Mouse (Mus musculus) lung, adult 2 months (tissue): ENCODE results near the gene Magi2. TPM values are rescaled to one million over a fixed set of nuclear protein-coding genes. Genes with fewer than 3 reads are reported as not detected.

ENCODE experiments used
- DNase-seq: peaks from one replicate; pipeline ENCODE4 v3.0.0; 2022
- H3K4me1 ChIP-seq: fragments of 200-500 bp; 2 replicates; pipeline ENCODE4 v1.6.1; 2011; ENCODE audit warnings: low read length; ENCODE audit not compliant: control insufficient read depth, insufficient read depth
- H3K4me3 ChIP-seq: fragments of 200-500 bp; replicated peaks from 2 replicates; pipeline ENCODE3; 2011; ENCODE audit warnings: low read depth, mild to moderate bottlenecking, control low read depth, low read length; ENCODE audit errors: extremely low read depth
- CTCF ChIP-seq: fragments of 200-500 bp; IDR thresholded peaks from 2 replicates; pipeline ENCODE4 v1.5.1; 2011; ENCODE audit warnings: mild to moderate bottlenecking, low read length, control low read depth; ENCODE audit not compliant: insufficient read depth
- POLR2A ChIP-seq: fragments of 200-500 bp; IDR thresholded peaks from 2 replicates; pipeline ENCODE4 v1.6.1; 2011; ENCODE audit warnings: low read depth, mild to moderate bottlenecking, control low read depth, low read length, borderline replicate concordance; ENCODE audit errors: extremely low read depth
- WGBS: fragments of 180-500 bp; shearing (Covaris S2); methylation state at CpG from one replicate; pipeline ENCODE4 v1.1.7; 2018; 5-methylcytosine and 5-hydroxymethylcytosine counted together
- polyA plus RNA-seq: library from polyadenylated mRNA; depleted of rRNA; stranded (reverse); fragments of >200 nt; gene quantifications from 2 replicates; pipeline ENCODE4 v1.2.3, GENCODE M21; 2012; rRNA removed

Gene Magi2
- polyA plus RNA-seq, result 2.7 and 3.1 TPM in 2 replicates

DNA sequence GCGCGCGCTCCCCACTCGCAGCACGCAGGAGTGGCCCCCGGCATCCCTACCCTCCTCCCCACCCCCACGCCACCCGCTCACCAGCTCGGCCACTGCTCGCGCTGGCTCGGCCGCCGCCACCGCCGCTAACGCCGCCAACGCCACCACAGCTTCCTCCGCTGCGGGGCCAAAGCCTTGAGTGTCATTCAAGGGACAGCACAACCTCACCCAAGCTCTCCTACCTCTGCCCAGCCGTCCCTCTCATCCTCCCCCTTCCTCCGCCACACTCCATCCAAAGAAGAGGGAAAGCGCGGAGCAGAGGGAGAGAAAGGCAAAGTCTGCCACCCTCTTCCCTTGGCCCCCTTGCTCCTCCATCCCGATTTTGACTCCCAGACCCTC, at the start of gene Magi2:
Magi2 (plus strand) TSS at position 171 of the 378 bp plus-strand sequence.
- DNase-seq, result peak; percentile 5
- 3% methylated on average over 23 of the region's 26 CpGs for WGBS
- TF ChIP-seq POLR2A (no peak), CTCF (no peak)

DNA sequence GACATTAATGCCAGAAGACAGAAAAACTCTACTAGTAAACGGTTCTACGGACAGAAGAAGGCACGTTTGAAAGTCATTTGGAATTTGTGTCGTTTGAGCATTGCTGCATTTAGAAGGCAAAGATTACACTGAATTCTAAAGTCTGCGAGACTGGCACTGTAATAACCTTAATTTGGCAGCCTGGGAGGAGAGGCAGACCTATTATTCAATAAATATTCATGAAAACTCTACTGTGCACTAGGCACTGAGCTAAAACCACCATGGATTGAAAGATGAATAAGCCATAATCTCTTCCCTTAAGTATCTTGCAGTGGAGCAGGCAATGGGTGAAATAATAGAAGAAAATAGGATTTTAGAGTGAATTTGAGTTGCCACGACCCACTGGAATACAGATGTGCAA, 48.2 kb upstream of the Magi2 start:
- TF ChIP-seq CTCF (no peak), POLR2A (no peak)
- Histone ChIP-seq H3K4me1 (no peaks in the 10 kb centered on the region), H3K4me3 (no peak overlapping the region)
- 69% methylated on average over 6 of the region's 6 CpGs for WGBS
- DNase-seq, result no peak

More for the DNA sequence above, at the start of gene Magi2:
- H3K4me1 ChIP-seq, result no peaks in the 10 kb centered on the region
- peak within 1 kb of the TSS; percentile 67 for H3K4me3 ChIP-seq

DNA sequence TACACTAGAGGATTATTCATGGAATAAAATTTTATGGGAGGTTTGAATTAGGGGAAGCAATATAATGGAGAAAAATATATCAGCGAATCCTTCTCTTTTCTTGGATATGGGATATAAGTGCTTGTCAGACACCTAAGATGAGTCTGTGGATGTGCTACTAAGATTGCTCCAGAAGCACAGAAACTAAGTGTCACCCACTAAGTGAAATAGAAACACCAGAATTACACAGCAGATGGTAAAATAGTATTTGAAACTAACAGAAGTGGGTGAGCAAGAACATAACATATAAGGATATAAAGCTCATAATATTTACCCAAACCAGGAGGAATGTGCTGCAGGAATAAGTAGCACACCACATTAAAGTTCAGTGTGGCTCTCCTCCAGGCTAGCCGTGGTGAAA, 40.7 kb upstream of the Magi2 start:
- TF ChIP-seq POLR2A (no peak), CTCF (no peak)
- no peak for DNase-seq
- Histone ChIP-seq H3K4me3 (no peak overlapping the region), H3K4me1 (no peaks in the 10 kb centered on the region)
- WGBS, result 84% methylated on average over 2 of the region's 2 CpGs

DNA sequence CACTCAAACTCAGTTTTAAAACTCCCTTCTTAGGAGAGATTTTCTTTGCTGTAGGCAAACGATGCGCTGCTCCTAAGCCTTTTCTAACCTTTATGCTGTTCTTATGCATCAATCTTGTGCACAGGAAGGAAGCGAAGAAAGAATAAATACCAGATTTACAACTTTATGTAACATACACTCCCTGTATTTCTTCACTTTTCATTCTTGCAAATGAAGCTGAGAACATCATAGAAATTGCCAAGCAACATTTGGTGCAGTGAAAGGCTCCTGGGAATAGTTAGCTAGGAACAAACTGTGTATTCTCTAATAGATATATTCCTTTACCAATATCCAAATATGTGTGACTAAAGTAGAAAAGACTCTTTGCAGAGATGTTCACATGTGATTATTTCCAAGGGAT, 15.2 kb upstream of the Magi2 start:
- no peak for TF ChIP-seq CTCF
- no peak for DNase-seq
- H3K4me3 ChIP-seq, result no peak overlapping the region
- WGBS, result 76% methylated on average over 3 of the region's 3 CpGs
- no peaks in the 10 kb centered on the region for H3K4me1 ChIP-seq

DNA sequence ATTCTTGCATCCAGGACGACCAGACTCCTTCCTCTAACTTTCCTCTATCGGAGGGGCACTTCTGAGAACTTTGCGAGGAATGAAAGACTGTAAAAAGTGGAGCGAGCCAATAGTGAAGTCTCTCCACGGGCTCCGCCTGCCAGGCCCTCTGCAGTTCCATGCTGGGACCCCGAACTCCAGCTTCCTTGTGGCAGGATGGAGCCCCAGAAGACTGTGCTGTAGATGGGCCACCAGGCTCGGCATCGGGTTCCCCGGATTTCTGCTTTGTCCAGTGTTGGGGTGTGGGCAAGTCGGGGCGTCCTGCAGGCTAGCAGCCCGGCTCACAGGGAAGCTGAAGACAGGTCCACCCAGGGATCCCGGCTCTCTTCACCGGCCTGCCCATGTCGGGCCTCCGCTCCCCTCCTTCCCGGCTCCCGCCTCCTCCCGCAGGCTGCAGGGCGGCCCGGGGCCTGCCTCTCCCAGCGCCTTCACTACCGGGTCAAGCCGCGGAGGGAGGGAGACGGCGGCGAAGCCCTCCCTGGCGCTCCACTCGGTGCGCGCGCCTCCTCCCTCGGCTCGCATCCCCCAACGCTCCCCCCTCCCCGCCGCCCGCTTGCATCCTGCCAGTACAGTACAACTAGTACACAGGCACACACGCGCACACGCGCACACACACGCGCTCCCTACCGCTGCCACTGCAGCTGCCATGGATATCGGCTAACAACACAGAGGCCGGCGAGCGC, 531 bp upstream of the Magi2 start:
- peak; percentile 19 for DNase-seq
- no peak for TF ChIP-seq CTCF
- TF ChIP-seq POLR2A, result 0 out of 2 replicates have a peak, but pooled peaks have one; percentile 10
- no peaks in the 10 kb centered on the region for H3K4me1 ChIP-seq
- WGBS, result 2% methylated on average over 51 of the region's 51 CpGs
- peak overlapping the region; percentile 67 for H3K4me3 ChIP-seq

DNA sequence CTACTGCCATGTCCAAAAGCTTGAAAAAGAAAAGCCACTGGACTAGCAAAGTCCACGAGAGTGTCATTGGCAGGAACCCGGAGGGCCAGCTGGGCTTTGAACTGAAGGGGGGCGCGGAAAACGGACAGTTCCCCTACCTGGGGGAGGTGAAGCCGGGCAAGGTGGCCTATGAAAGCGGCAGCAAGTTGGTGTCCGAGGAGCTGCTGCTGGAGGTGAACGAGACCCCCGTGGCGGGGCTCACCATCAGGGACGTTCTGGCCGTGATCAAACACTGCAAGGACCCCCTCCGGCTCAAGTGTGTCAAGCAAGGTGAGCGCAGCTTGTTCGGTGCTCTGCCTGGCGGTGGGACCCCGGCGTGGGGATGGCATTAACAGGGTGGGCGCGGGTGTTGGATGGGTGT, 445 bp downstream of the Magi2 start:
- TF ChIP-seq POLR2A (no peak), CTCF (no peak)
- Histone ChIP-seq H3K4me3 (peak overlapping the region; percentile 53), H3K4me1 (no peaks in the 10 kb centered on the region)
- DNase-seq, result peak; percentile 3
- WGBS, result 1% methylated on average over 21 of the region's 21 CpGs

DNA sequence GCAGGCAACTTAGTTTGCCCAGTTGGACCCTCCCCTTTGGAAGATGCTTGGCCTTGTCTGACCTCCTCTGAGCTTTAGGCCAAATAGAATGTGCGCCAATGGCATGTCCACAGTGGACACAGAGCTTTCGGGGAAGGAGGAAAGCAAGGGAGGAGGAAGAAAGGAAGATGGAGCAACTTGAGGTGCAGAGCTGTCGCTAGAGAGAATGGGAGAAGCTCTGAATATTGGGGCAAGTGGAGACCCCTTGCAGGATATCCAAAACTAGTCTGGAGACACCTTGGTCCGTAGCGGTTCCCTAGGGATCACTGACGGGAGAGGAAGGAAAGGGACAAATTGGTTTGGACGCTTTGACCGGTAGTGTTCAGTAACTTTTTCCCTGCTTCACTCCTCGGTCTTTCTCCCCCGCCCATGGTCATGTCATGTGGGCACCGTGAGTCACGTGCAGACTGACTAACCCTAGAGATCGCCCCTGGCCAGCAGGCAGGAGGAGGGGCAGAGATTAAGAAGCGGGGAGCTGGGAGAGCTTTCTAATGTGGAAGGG, 1.0 kb downstream of the Magi2 start:
- no peak for TF ChIP-seq POLR2A
- TF ChIP-seq CTCF, result no peak
- Histone ChIP-seq H3K4me1 (no peaks in the 10 kb centered on the region), H3K4me3 (peak overlapping the region; percentile 8)
- 2% methylated on average over 14 of the region's 14 CpGs for WGBS
- DNase-seq, result peak; percentile 2

DNA sequence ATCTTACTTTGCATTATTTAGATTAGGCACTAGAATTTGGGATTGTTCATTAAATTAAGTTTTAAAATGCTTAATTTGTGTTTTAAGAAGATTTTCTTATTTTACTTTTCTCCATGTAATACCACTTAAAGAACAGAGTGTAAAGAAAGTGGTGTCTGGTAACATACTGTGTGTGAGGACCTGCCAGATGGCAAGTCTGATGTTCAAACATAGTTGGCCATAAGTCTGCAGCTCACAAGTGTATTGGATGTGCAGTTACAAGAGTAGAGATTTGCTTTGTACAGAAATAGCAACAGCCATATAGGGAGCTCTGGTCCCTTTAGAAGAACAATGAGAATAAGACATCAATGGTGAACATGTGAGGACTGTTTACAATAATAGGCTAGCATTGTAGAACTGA, 15.0 kb downstream of the Magi2 start:
- DNase-seq, result no peak
- Histone ChIP-seq H3K4me1 (no peaks in the 10 kb centered on the region), H3K4me3 (no peak overlapping the region)
- TF ChIP-seq CTCF (no peak), POLR2A (no peak)

DNA sequence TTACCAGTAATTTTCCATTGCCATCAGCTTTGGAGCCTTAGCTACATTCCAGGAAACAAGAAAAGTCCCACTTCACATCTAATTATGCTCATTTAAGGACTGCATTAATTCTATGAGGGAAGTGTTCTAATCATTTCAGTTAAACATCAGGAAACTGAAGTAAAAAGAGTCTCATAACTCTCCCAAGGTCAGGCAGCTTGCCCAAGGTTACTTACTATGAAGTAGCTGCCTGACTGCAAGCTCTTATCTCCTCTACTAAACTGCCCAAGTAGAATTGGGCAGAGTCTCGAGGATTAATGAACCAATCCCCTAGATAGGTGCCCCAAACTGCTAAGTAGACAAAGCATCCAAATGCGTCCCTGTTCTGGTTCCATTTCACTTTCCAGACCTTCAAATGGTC, 19.6 kb downstream of the Magi2 start:
- WGBS, result 48% methylated on average over 2 of the region's 2 CpGs
- no peak overlapping the region for H3K4me3 ChIP-seq
- TF ChIP-seq POLR2A (no peak), CTCF (no peak)
- DNase-seq, result no peak
- no peaks in the 10 kb centered on the region for H3K4me1 ChIP-seq

DNA sequence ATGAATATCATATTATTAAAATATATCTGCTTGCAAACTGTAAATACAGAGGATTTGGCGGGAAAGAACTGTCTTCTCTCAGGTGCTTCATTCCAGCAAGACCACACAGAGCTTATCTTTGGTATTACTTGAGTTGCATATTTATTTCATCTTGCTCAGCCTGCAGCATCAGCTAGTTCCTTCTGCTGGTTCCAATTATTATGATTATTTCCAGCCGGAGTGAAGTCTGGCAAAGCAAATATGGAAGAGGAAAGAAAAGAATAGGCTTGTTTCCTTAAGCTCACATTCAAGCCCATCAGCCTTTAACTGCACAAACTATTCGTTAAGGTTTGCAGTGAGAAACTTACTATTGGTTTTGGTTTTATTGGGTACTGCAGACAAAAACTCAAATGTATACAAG, 20.4 kb downstream of the Magi2 start:
- 66% methylated on average over 3 of the region's 3 CpGs for WGBS
- TF ChIP-seq CTCF (no peak), POLR2A (no peak)
- Histone ChIP-seq H3K4me3 (no peak overlapping the region), H3K4me1 (no peaks in the 10 kb centered on the region)
- no peak for DNase-seq
